8 mouse cellular contexts compared by ENCODE assay signal in genomic region chr10:118869591-118870001, GRCm38 (mm10). TPM values are rescaled to one million over a fixed set of nuclear protein-coding genes. Genes with fewer than 3 reads are reported as not detected.
DNase-seq lines count a peak whose midpoint lies in the region; ATAC-seq and TF ChIP-seq lines count a peak whose summit lies in the region.

No protein-coding gene starts in this region.

- 0% methylated on average over 11 of the region's 16 CpGs for WGBS in hindbrain, embryonic 16.5 days

- no peak for DNase-seq in Patski (ENCODE audit: low read depth, low spot score)
- DNase-seq in cerebellum, adult 9-11 months, result peak; percentile 65
- DNase-seq in gastrocnemius, adult 18-20 months (ENCODE audit: low spot score), result peak; percentile 80
- DNase-seq in left cerebral cortex, adult 8-10 months (ENCODE audit: low spot score in 2 of 2), result peak; percentile 44 to 52
- DNase-seq in right cerebral cortex, postnatal 14 days, result peak; percentile 66
- DNase-seq in yolk sac, embryonic 10.5 days (ENCODE audit: low spot score), result peak; percentile 85

- H3K36me3 ChIP-seq in hindbrain, embryonic 16.5 days (ENCODE audit: control insufficient read depth, insufficient read depth, low read length), result no peaks in the 10 kb centered on the region

- ATAC-seq in Patski, result peak; percentile 86
- ATAC-seq in hindbrain, embryonic 16.5 days, result peak; percentile 69
- ATAC-seq in megakaryocyte, adult 5-6 weeks (ENCODE audit: poor library complexity, severe bottlenecking), result peak; percentile 76

- peak overlapping the region; percentile 74 for H3K4me2 ChIP-seq in hindbrain, embryonic 16.5 days (ENCODE audit: low read length)

- no peak for TF ChIP-seq CTCF in Patski (IDR thresholded peaks at IDR 0.05)

- CTCF ChIA-PET in Patski (lab: Charles Lee), result interaction anchor here (0.8 kb wide), 1 partner anchor 16 kb away, joined by 3 read pairs; no protein-coding TSS in a partner anchor

- peak overlapping the region; percentile 99 for H3K9ac ChIP-seq in hindbrain, embryonic 16.5 days (ENCODE audit: low read depth, low read length)

- peaks cover 27% of the 10 kb centered on the region for H3K4me1 ChIP-seq in hindbrain, embryonic 16.5 days (ENCODE audit: control insufficient read depth, insufficient read depth, low read depth, low read length)

- H3K27ac ChIP-seq in hindbrain, embryonic 16.5 days (ENCODE audit: low read depth, low read length), result peak overlapping the region; percentile 97

- no peaks in the 10 kb centered on the region for H3K9me3 ChIP-seq in hindbrain, embryonic 16.5 days (ENCODE audit: control insufficient read depth, low read length)

- peak overlapping the region; percentile 69 for H3K4me3 ChIP-seq in hindbrain, embryonic 16.5 days (ENCODE audit: low read length)

- in situ Hi-C loops in Patski (cut with MboI; ENCODE audit: low pct_unique_long_range_greater_than_20kb), result loop anchor here (25.0 kb wide), 2 partner anchors 368 to 707 kb away; partner anchors contain the start of gene Cand1

- POLR2A ChIA-PET in Patski (lab: Charles Lee), result no interaction called here

- no peaks in the 10 kb centered on the region for H3K27me3 ChIP-seq in Patski
- H3K27me3 ChIP-seq in hindbrain, embryonic 16.5 days (replicated peaks; ENCODE audit: control insufficient read depth, insufficient read depth, low read length), result no peaks in the 10 kb centered on the region

RNA-seq across cellular contexts. Expression of gene Dyrk2, which starts 0.4 kb away (rescaled TPM):
- polyA plus RNA-seq in Patski (2021), result 19.7 TPM
- 10 to 100 TPM; 63.8 to 88.7 TPM for total RNA-seq in gastrocnemius, adult 18-20 months (2021)
- 10.0 and 10.1 TPM in 2 replicates for polyA plus RNA-seq in hindbrain, embryonic 16.5 days (2015; fragmentation: Nextera tagmentation; extraction: Ambion mirVana)
- 10 to 100 TPM; 31.5 to 39.4 (median 33.5) TPM for total RNA-seq in left cerebral cortex, adult 8-10 months (2022)
- total RNA-seq in megakaryocyte, adult 5-6 weeks (2015), result 15.5 and 17.1 TPM in 2 replicates
- 11.5 and 27.5 TPM in 2 replicates for total RNA-seq in megakaryocyte, adult 5-6 weeks (2017)
